Mouse (Mus musculus): ENCODE measurements around the gene Ddx59. TPM values are rescaled to one million over a fixed set of nuclear protein-coding genes. Genes with fewer than 3 reads are reported as not detected.

Ddx59 gene
- polyA plus RNA-seq, 1 experiment from 2014 or later: 4.5 TPM

- no peaks in the 10 kb centered on the region for H3K9me3 ChIP-seq (ENCODE audit: low read length)
- 67% methylated on average over 5 of the region's 5 CpGs for WGBS (ENCODE audit: insufficient replicate concordance)
- no peak overlapping the region for H3K27ac ChIP-seq (ENCODE audit: low read depth)
- TF ChIP-seq EP300 (IDR thresholded peaks at IDR 0.05; ENCODE audit: low read depth): no peak
- no peak for TF ChIP-seq CTCF (IDR thresholded peaks at IDR 0.05; ENCODE audit: low read depth)
- no peaks in the 10 kb centered on the region for H3K4me1 ChIP-seq (ENCODE audit: insufficient read depth)
- H3K4me3 ChIP-seq (ENCODE audit: low read depth, low read length): no peak overlapping the region
- ATAC-seq (no peak), DNase-seq (no peak)
- no peak overlapping the region for H3K9ac ChIP-seq (replicated peaks)
- no peaks in the 10 kb centered on the region for H3K36me3 ChIP-seq (replicated peaks; ENCODE audit: insufficient read depth, low read length)
- H3K4me2 ChIP-seq (ENCODE audit: low read depth, low read length): no peak overlapping the region
- H3K27me3 ChIP-seq (ENCODE audit: insufficient read depth, low read length): no peaks in the 10 kb centered on the region
Measured at GRCm38 (mm10) chr1:136381583-136381982, 33.5 kb upstream of the Ddx59 start.

GRCm38 (mm10) chr1:136386914-136387313, 28.2 kb upstream of the Ddx59 start:
- no peak overlapping the region for H3K27ac ChIP-seq (ENCODE audit: low read depth)
- H3K9me3 ChIP-seq (ENCODE audit: low read length): no peaks in the 10 kb centered on the region
- H3K9ac ChIP-seq (replicated peaks): no peak overlapping the region
- DNase-seq (no peak), ATAC-seq (no peak)
- WGBS (ENCODE audit: insufficient replicate concordance): 66% methylated on average over 5 of the region's 6 CpGs
- no peak overlapping the region for H3K4me3 ChIP-seq (ENCODE audit: low read depth, low read length)
- H3K4me2 ChIP-seq (ENCODE audit: low read depth, low read length): no peak overlapping the region
- no peaks in the 10 kb centered on the region for H3K36me3 ChIP-seq (replicated peaks; ENCODE audit: insufficient read depth, low read length)
- no peak for TF ChIP-seq CTCF (IDR thresholded peaks at IDR 0.05; ENCODE audit: low read depth)
- no peak for TF ChIP-seq EP300 (IDR thresholded peaks at IDR 0.05; ENCODE audit: low read depth)
- H3K27me3 ChIP-seq (ENCODE audit: insufficient read depth, low read length): no peaks in the 10 kb centered on the region
- no peaks in the 10 kb centered on the region for H3K4me1 ChIP-seq (ENCODE audit: insufficient read depth)

- peak; percentile 19 for DNase-seq
- 36% methylated on average over 10 of the region's 10 CpGs for WGBS (ENCODE audit: insufficient replicate concordance)
- Histone ChIP-seq H3K36me3 (replicated peaks; ENCODE audit: insufficient read depth, low read length) (no peaks in the 10 kb centered on the region), H3K27ac (ENCODE audit: low read depth) (no peak overlapping the region), H3K27me3 (ENCODE audit: insufficient read depth, low read length) (no peaks in the 10 kb centered on the region), H3K4me2 (ENCODE audit: low read depth, low read length) (no peak overlapping the region), H3K9ac (replicated peaks) (no peak overlapping the region), H3K9me3 (ENCODE audit: low read length) (no peaks in the 10 kb centered on the region), H3K4me3 (ENCODE audit: low read depth, low read length) (no peak overlapping the region), H3K4me1 (ENCODE audit: insufficient read depth) (no peaks in the 10 kb centered on the region)
- ATAC-seq: no peak
- TF ChIP-seq CTCF (IDR thresholded peaks at IDR 0.05; ENCODE audit: low read depth) (no peak), EP300 (IDR thresholded peaks at IDR 0.05; ENCODE audit: low read depth) (no peak)
Measured at GRCm38 (mm10) chr1:136394506-136394905, 20.6 kb upstream of the Ddx59 start.

- no peaks in the 10 kb centered on the region for H3K36me3 ChIP-seq (replicated peaks; ENCODE audit: insufficient read depth, low read length)
- no peaks in the 10 kb centered on the region for H3K9me3 ChIP-seq (ENCODE audit: low read length)
- no peak overlapping the region for H3K9ac ChIP-seq (replicated peaks)
- WGBS (ENCODE audit: insufficient replicate concordance): 38% methylated on average over 5 of the region's 5 CpGs
- no peak overlapping the region for H3K4me3 ChIP-seq (ENCODE audit: low read depth, low read length)
- no peak for ATAC-seq
- no peaks in the 10 kb centered on the region for H3K4me1 ChIP-seq (ENCODE audit: insufficient read depth)
- no peak for TF ChIP-seq EP300 (IDR thresholded peaks at IDR 0.05; ENCODE audit: low read depth)
- no peak for TF ChIP-seq CTCF (IDR thresholded peaks at IDR 0.05; ENCODE audit: low read depth)
- no peak overlapping the region for H3K27ac ChIP-seq (ENCODE audit: low read depth)
- DNase-seq: no peak
- no peak overlapping the region for H3K4me2 ChIP-seq (ENCODE audit: low read depth, low read length)
- no peaks in the 10 kb centered on the region for H3K27me3 ChIP-seq (ENCODE audit: insufficient read depth, low read length)
Measured at GRCm38 (mm10) chr1:136395073-136395472, 20.0 kb upstream of the Ddx59 start.

- Histone ChIP-seq H3K4me3 (ENCODE audit: low read depth, low read length) (no peak overlapping the region), H3K27me3 (ENCODE audit: insufficient read depth, low read length) (no peaks in the 10 kb centered on the region), H3K36me3 (replicated peaks; ENCODE audit: insufficient read depth, low read length) (no peaks in the 10 kb centered on the region), H3K9me3 (ENCODE audit: low read length) (0 out of 2 replicates have a peak, but pooled peaks cover 2% of the 10 kb centered on the region), H3K4me1 (ENCODE audit: insufficient read depth) (no peaks in the 10 kb centered on the region), H3K27ac (ENCODE audit: low read depth) (no peak overlapping the region), H3K9ac (replicated peaks) (no peak overlapping the region), H3K4me2 (ENCODE audit: low read depth, low read length) (no peak overlapping the region)
- TF ChIP-seq CTCF (IDR thresholded peaks at IDR 0.05; ENCODE audit: low read depth) (no peak), EP300 (IDR thresholded peaks at IDR 0.05; ENCODE audit: low read depth) (no peak)
- no peak for ATAC-seq
- DNase-seq: no peak
- 76% methylated on average over 8 of the region's 8 CpGs for WGBS (ENCODE audit: insufficient replicate concordance)
Measured at GRCm38 (mm10) chr1:136401281-136401680, 13.8 kb upstream of the Ddx59 start.

GRCm38 (mm10) chr1:136409631-136410030, 5.4 kb upstream of the Ddx59 start:
- WGBS (ENCODE audit: insufficient replicate concordance): 86% methylated on average over 2 of the region's 2 CpGs
- Histone ChIP-seq H3K36me3 (replicated peaks; ENCODE audit: insufficient read depth, low read length) (no peaks in the 10 kb centered on the region), H3K4me3 (ENCODE audit: low read depth, low read length) (no peak overlapping the region), H3K4me2 (ENCODE audit: low read depth, low read length) (no peak overlapping the region), H3K9ac (replicated peaks) (no peak overlapping the region), H3K9me3 (ENCODE audit: low read length) (0 out of 2 replicates have a peak, but pooled peaks cover 2% of the 10 kb centered on the region), H3K27ac (ENCODE audit: low read depth) (no peak overlapping the region), H3K4me1 (ENCODE audit: insufficient read depth) (no peaks in the 10 kb centered on the region), H3K27me3 (ENCODE audit: insufficient read depth, low read length) (no peaks in the 10 kb centered on the region)
- no peak for TF ChIP-seq CTCF (IDR thresholded peaks at IDR 0.05; ENCODE audit: low read depth)
- no peak for TF ChIP-seq EP300 (IDR thresholded peaks at IDR 0.05; ENCODE audit: low read depth)
- no peak for ATAC-seq
- DNase-seq: no peak

GRCm38 (mm10) chr1:136415756-136416126, 670 bp downstream of the Ddx59 start:
- H3K9me3 ChIP-seq (ENCODE audit: low read length): no peaks in the 10 kb centered on the region
- no peak for ATAC-seq
- H3K27me3 ChIP-seq (ENCODE audit: insufficient read depth, low read length): no peaks in the 10 kb centered on the region
- peak overlapping the region; percentile 70 for H3K4me3 ChIP-seq (ENCODE audit: low read depth, low read length)
- no peaks in the 10 kb centered on the region; the same call in 1 of the 2 replicates for H3K36me3 ChIP-seq (replicated peaks; ENCODE audit: insufficient read depth, low read length)
- peak overlapping the region; percentile 72 for H3K4me2 ChIP-seq (ENCODE audit: low read depth, low read length)
- DNase-seq: no peak
- TF ChIP-seq EP300 (IDR thresholded peaks at IDR 0.05; ENCODE audit: low read depth): no peak
- 44% methylated on average over 2 of the region's 2 CpGs for whole genome bisulfite sequencing (ENCODE audit: insufficient replicate concordance)
- peaks cover 6% of the 10 kb centered on the region for H3K4me1 ChIP-seq (ENCODE audit: insufficient read depth)
- no peak overlapping the region; the same call in 1 of the 2 replicates for H3K9ac ChIP-seq (replicated peaks)
- H3K27ac ChIP-seq (ENCODE audit: low read depth): peak overlapping the region; percentile 99
